Mouse (Mus musculus) lung, postnatal 0 days (tissue): Measurements from ENCODE around the gene Mroh3.

Experiments
- CTCF ChIP-seq: IDR thresholded peaks from 2 replicates; pipeline ENCODE4 v1.5.1; 2016; ENCODE audit warnings: antibody characterized with exemption, mild to moderate bottlenecking
- EP300 ChIP-seq: IDR thresholded peaks from 2 replicates; pipeline ENCODE4 v1.6.1; 2016; ENCODE audit warnings: antibody characterized with exemption, mild to moderate bottlenecking, control low read depth

DNA sequence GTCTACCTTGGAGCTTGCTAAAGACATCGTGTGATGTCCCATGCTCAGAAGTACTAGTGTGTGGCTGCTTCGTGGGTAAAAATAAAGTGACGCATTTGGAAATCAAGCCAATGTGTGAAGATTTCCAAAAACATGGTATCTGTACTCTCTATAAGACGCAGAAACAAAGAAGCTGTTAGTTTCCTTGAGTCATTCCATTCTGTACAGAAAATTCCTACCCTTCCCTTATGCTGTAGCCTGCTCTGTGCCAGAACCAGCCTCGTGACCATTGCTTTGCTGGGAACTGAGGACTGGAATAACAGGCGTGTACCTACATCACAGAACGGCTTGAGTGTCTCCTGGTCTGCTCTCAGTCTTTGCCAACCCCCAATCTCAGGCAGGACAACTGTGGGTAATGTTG is 29.2 kb upstream of the Mroh3 start:
- TF ChIP-seq CTCF (no peak), EP300 (no peak)
